Mouse (Mus musculus) WW6 (cell line): ENCODE measurements around the gene Hnrnpf.

Experiments used
- DNase-seq: peaks from one replicate; pipeline ENCODE4 v3.0.0-alpha.2; 2013; ENCODE audit warnings: low read depth, low spot score

The Hnrnpf gene

DNA sequence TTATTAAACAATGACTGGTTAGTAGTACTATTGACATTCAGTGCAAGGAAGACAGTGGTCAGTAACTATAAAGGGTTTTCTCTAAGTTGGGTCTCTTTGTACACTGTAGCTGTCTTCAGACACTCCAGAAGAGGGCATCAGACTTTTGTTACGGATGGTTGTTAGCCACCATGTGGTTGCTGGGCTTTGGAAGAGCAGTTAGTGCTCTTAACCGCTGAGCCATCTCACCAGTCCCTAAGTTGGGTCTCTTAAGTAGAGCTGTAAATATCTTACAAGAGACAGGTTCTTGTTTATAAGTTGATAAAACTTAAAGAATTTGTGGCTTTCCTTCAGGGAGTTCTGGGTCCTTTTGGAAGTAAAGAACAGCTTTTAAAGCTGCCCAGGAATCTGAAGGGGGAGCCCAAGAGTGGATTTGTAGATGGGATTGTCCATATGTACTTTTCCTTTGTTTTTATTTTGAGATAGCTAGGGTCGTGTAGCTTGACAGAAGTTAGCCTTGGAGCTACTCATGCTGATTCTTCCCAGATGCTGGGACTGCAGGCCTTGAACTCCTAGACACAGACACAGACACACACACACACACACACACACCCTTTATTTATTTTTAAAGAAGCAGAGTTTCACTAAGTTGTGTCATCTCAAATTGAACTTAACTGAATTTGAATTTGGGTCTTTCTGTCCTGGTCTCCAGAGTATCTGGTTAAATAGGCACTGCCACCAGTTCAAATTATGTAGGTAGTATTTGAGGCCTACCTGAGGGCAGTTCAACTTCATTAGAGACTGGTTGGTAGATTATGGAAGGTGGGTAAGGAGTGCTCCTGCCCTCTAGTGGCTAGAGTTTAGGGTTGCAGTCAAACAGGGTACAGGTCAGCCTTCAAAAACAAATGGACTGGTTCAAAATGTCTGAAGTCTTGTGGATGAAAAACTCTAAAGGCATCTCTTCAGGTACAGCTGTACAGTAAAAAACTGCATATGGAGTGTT lies 20.8 kb downstream of the Hnrnpf start:
- DNase-seq, result no peak

DNA sequence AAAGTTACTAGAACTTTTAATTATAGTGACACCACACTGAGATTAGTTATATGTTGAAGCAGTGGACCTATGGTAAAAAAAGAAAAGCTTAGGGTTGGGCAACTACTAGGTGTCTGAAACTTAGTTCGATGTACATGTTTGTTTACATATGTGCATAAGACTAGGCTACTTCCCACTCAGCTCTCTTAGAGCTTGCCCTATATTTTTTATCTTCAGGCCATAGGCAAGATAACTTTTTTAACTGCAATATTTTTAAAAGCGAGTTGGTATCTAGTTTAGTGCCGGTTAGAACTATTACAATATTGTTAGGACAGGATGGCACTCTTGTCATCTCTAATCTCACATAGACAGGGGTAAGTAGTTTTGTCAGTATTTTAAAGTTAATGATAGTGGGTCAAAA lies 21.9 kb downstream of the Hnrnpf start:
- no peak for DNase-seq

DNA sequence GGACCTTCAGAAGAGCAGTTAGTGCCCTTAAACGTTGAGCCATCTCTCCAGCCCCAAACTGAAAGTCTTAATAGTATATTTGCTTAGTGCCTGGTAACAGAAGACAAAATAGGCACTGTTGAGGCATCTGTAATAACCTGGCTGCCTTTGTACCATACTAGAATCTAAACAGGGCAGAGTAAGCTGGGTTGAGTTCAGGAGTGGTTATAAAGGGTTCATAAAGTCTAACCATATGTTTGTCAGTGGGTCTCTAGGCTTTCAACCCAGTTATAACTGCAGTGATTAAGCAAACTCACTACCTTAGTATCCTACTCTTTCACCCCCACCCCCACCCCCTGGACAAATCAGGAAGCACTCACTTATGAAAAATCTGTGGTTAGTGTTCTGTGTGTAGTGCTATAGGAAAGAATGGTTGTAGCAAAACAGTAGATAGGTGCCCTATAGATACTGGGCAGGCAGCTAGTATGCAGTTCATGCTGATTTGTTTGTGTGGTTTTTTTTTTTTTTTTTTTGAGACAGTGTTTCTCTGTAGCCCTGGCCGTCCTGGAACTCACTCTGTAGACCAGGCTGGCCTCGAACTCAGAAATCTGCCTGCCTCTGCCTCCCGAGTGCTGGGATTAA lies 26.9 kb downstream of the Hnrnpf start:
- no peak for DNase-seq

DNA sequence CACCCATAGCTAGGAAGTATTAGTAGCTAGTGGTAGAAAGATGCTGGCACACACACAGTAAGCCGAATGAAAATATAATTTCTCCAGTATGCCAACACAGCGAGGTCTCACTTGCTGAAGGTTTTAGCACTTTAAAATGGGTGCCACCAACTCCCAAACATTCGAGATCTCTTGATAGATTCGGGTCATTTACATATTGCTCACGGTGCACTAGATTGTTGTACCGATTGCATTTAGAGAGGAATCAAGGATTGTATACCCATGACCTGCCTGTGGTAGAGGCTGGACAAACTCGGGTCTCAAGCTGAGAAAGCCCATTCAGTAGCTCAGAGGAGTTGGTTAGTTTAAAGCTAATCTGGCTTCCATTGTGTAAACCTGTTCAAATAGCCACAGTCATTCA lies 27.8 kb downstream of the Hnrnpf start:
- no peak for DNase-seq

DNA sequence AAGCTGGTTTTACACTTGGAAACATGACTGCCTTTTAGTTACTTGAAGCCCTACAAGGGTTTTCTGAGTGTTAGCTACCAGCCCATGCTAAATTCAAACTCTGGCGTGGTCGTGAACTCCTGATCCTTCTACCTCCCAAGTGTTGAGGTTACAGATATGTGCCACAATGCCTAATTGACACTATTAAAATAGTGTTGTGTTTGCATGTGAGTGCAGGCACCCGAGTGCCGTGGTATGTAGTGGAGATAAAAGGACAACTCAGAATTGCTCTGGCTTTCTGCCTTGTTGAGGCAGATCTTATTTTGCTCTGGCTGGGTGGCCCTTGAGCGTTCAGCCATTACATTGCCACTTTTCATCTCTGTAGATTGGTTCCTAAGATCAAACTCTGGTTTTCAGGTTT lies 28.6 kb downstream of the Hnrnpf start:
- no peak for DNase-seq

DNA sequence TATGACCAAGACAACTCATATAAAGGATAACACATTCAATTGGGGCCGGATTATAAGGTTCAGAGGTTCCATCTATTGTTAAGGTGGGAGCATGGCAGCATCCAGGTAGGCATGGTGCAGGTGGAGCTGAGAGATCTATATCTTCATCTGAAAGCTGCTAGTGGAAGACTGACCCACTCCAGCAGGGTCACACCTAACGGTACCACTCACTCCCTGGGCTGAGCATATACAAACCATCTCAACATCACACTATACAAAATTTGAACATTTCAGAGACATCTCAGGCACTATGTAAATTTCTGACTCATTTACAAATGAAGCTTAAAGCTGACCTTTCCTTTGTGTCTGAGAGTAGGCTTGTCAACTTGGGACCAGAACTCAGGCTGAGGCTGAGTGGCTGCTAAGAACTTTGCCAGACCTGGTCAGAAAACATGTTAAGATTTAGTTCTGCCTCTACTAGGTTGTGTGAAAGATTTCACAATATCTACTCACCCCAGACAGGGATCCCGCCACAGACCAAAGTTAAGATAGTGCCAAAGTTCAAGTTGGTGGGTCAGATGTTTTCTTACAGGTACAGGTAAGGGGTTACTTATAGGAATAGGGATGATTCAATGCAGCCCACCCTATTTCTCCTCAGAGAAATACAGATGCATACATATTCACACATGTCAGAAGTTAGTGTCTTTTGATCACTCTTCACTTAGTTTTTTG lies 30.0 kb downstream of the Hnrnpf start:
- no peak for DNase-seq

DNA sequence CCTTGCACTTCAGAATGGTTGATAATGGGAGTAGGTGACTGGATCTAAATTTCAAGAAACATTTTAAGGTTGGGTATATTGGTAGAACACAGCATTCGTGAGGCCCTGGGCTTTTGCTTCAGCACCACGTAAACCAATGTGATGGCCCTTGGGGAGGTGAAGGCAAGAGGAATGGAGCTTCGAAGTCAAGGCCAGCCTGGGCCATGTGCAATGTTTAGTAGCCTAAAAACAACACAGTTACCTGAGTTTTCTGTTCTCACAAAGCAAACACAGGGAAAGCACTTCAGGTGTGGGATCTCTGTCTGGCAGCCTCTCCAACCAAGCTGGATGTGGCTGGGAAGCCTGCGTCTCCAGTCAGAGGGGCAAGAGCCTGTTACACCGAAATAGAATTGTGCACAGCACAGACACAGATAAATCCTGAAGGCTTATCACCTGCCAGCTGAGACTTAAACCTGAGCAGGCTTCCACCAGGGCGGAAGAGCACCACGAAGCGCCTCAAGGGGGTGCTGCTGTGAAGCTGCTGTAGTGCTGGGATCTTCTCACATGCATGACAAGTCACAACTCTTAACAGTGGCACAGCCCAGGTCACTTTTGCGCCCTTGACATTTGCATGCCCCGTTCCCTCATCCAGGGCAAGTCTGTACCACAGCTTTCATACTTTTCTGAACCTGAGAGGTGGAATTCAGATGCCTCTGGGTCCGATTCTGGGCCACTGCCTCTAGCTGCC lies 32.4 kb downstream of the Hnrnpf start:
- peak; percentile 65 for DNase-seq

DNA sequence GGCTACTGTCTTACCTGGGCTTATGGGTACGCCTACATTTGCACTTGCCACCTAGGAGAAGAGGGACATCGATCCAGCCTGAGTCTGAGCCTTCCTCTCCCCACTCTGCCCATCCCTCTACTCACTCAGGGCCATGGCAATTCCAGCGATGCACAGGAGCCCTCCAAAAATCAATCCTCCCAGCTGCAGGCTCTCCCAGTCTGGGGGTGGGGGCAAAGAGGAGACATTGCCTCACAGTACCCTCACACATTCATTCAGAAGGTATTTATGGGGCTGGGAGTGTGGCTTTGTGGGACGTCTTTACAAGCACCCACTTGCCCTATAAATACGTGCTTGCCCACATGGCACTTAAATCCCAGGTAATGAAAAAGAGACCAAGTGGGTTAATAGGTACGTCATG lies 34.2 kb downstream of the Hnrnpf start:
- DNase-seq, result no peak

DNA sequence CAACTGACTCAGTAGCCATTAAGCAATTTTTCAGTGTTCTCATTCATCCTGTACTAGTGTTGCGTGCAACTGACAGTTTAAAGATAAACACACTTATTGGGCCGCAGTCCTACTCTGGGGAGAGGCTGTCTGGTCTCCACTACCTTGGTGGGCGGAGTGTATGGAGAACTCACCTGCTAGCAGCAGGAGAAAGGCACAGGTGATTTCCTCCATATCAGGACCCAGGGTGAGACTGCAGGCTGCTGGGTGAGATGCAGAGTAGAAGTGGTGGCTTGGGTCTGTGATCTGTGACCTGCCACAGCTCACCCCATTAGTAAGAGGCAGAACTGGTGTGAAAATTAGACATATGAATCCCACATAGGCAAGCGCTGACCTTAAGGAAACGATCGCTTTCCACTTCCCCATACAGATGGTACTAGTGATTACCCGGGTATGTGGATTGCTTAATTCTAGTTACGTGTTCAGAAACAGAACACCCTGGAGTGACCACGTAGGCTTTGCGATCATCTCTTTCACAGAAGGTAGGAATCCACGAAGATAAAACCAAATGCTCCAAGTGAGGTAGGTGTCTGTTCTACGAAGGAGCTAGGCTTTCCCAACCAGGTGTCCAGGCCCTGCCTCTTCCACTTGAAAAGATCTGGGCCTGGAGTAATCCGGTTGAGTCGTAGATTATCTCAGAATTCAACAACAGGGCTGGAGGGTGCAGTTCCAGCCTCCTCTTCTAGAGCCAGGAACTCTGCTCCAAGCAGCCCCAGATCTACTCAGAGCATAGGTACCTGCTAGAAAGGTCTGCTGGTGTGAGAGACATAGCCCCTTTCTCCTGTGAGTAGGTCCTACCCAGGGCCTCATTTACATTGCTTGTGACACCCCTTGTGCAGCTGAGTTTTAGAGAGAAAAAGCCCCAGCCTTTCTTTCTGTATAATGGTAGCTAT lies 35.8 kb downstream of the Hnrnpf start:
- no peak for DNase-seq

DNA sequence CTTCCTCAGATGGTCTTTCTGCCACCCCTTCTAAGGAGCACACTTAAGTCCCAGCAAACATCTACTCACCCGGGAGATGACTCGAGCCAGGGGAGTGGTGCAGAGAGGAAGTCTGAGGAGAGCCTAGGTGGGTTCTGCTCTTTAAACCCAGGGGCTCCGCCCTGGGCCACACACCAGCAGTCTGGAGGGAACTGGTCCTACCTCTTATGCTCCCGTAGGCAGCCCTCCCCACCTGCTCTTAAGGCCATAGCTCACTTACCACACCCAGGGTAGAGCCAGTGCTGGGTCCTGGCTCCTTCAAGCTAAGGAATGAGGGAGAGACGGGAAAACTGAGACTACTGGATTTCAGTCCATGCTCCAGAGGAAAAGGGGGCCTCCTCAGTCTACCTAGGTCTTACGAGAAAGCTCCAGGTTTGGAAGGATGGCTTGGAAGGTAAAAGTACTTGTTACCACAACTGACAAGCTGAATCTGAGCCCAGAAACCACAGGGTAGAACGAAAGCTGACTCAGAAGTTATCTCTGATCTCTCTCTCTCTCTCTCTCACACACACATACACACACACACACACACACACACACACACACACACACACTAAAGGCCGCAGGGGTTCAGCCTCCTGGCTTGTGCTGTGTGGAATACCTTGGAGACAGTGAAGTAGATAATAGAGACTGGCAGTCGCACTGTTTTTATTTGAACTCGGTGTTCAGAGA lies 37.3 kb downstream of the Hnrnpf start, which contains the start of gene Fxyd4:
Gene Fxyd4, minus strand, starts transcription at position 471 of the 711 bp plus-strand sequence.
- DNase-seq, result no peak

DNA sequence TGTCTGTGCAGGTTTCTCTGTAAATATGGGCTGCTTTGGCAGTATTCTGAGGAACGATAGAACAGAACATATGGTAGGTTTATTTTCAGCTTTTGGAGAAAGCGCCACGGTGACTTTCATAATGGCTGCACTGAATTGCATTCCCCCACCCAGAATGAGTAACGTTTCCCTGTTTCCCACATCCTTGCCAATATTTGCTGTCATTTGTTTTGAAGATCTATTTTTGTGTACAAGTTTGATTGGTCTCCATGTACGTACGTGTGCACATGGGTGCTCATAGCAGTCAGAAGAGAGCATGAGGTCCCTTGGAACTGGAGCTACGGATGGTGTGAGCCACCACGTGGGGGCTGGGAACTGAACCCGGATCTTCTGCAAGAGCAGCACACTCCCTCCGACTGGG lies 38.8 kb downstream of the Hnrnpf start:
- DNase-seq, result no peak

DNA sequence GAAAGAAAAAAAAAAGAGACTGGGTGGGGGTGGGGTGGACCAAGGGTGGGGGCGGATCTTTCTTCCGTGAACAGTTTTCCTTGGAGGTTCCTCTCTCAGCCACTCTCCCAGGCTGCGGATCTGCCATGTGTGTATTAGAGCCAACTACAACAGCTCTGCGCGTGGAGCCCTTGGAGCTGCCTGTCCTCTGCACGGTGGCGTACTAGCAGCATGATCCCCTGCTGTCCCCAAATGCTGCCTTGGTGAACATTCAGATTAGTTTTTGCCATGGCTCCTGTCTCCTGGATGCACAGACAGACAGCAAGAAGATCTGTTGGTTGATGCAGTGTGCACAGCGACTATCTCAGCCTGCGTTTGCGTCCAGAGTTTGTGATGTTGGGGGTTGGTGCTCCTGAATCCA lies 42.6 kb downstream of the Hnrnpf start:
- DNase-seq, result no peak

DNA sequence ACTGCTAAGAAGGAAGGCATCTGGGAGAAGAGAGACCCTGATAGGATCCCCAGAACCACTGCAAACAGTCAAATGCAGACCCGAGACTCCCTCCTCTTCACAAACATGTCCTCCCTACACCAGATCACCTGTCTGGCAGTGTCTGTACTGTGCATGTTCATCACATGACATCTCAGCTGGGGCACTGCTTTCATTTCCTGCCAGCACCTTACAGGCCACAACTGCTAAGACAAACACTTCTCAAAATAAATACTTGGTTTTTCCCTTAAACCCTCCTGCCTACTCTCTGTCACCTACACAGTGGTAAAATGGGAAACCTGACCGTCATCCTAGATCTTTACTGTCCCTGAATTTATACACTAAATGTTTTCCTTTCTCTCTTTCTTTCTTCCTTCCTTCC lies 43.8 kb downstream of the Hnrnpf start:
- DNase-seq, result no peak

DNA sequence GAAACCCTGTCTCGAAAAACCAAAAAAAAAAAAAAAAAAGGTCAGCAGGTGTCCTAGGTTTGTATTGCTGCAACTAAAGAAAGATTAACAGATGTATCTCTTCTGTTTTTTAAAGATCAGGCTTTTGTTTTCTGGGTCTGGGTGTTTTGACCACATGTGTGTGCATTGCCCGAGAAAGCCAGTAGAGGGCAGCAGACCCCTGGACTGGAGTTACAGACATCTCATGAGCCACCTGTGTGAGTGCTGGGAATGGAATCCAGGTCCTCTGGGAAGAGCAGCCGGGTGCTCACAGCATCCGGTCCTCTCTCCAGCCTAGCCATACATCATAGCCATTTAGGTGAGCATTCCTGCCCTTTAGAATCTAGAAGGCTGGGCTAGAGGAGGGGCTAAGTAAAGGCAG lies 52.2 kb downstream of the Hnrnpf start:
- no peak for DNase-seq

DNA sequence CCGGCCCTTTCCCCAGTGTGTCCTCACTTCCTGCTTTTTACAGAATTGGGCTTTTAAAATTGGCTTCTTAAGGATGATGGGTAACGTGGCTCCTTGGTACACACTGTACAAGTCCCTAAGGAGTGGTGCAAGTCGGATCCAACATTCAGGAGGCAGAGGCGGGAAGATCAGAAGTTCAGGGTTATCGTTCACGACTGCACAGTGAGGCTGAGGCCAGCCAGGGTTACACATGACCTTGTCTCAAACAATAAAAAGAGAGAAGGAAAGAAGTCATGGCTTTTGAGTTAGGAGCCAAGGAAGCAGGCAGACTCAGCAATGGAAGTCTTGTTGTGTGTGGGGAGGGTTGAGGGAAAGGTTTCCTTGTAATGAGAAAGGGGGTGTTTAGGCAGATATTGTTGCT lies 56.0 kb downstream of the Hnrnpf start:
- no peak for DNase-seq

DNA sequence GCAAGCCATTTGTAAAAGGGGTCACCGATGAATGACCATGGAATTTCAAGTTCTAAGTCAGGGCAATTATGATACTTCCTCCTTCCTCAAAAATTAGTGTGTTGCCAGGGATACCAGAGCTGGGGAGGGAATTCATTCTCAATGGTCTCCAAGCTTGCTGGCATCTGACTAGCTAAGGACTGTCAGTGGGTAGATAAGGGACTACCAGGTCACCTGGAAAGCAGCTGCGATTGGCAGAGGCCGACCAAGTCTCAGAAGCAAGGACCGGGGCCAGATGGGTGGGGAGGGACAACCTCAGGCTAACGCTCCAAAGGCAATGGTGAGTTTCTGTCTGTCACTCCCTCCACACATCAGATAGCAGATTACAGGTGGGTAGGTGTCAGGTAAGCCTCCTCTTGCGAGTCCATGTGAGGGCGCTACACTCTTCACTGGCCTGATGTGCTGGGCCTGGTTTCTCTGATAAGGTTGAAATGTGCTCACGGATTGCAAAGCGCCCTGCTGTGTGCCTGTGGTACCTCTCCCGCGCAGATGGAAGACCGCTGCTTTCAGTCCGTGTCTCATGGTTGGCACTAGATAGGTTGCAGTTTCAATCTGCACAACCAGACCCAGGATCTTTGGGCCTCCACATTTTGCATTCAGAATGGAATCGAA lies 56.9 kb downstream of the Hnrnpf start:
- DNase-seq, result peak; percentile 43

DNA sequence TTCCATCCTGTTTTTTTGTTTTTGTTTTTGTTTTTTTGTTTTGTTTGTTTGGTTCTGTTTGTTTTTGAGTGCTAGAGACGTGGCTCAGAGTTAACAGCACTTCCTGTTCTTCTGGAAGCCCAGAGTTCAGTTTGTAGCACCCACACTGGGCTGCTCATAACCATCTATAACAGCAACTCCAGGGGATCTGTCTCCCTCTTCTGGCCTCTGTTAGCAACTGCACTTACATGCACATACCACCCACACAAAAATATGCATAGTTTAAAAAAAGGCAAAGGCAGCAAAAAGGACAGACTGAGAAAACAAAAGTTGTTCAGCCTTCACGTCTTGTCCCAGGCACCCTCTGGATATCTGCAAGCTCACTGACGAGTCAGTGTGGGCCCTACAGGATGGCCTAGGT lies 63.1 kb downstream of the Hnrnpf start:
- no peak for DNase-seq

DNA sequence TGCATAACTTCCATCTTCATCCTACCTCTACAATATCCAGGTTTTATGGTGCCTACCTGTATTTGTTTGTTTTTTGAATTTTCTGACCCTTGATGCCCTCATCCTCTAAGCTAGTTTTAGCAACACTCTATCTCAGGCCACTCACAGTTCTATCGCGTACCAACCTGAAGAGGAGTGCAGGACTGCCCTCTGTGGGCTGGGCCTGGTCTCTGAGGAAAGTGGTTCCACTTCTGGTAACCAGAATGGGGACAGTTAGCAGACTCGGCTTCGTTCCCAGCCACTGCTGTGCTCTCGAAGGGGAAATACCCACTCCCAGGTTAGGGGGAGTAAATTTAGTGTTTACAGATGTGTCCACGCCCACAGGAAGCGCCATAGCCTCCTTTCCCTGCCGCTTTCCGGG lies 66.6 kb downstream of the Hnrnpf start:
- DNase-seq, result no peak
